Mouse (Mus musculus) myocyte (in vitro differentiated cells): ENCODE data around the gene Rpain. TPM values are rescaled to one million over a fixed set of nuclear protein-coding genes. Genes with fewer than 3 reads are reported as not detected.

Experiments used
- H3K27me3 ChIP-seq: one replicate; pipeline ENCODE4 v1.6.1; 2011; ENCODE audit not compliant: control insufficient read depth, insufficient read depth, insufficient read length
- H3K36me3 ChIP-seq: one replicate; pipeline ENCODE4 v1.6.1; 2011; ENCODE audit not compliant: control insufficient read depth, insufficient read depth
- H3K4me2 ChIP-seq: one replicate; pipeline ENCODE4 v1.6.1; 2011; ENCODE audit warnings: low read depth, control low read depth
- H3K4me3 ChIP-seq: one replicate; pipeline ENCODE4 v1.5.1; 2011; ENCODE audit warnings: mild to moderate bottlenecking, control low read depth, moderate library complexity
- H3K79me2 ChIP-seq: one replicate; pipeline ENCODE4 v1.6.1; 2011; ENCODE audit not compliant: control insufficient read depth, insufficient read depth
- H3ac ChIP-seq: one replicate; pipeline ENCODE4 v1.6.1; 2011; ENCODE audit not compliant: control insufficient read depth, insufficient read length
- CEBPB ChIP-seq: IDR thresholded peaks from 2 replicates; pipeline ENCODE4 v1.6.1; 2011; ENCODE audit warnings: mild to moderate bottlenecking, moderate library complexity; ENCODE audit not compliant: poor library complexity, insufficient read depth, severe bottlenecking
- E2F4 ChIP-seq: IDR thresholded peaks from one replicate; pipeline ENCODE4 v1.6.1; 2011; ENCODE audit warnings: mild to moderate bottlenecking, control low read depth, moderate library complexity; ENCODE audit not compliant: insufficient read depth
- MAX ChIP-seq: IDR thresholded peaks from one replicate; pipeline ENCODE4 v1.6.1; 2011; ENCODE audit warnings: low read depth, mild to moderate bottlenecking, control low read depth
- MYOD1 ChIP-seq, 3 experiments: IDR thresholded peaks; one replicate each; pipeline ENCODE4 v1.6.1; 2011; ENCODE audit warnings: control low read depth in 2 of 3, low read depth in 2 of 3, mild to moderate bottlenecking in 2 of 3, moderate library complexity in 1 of 3; ENCODE audit not compliant: insufficient read length in 2 of 3, control insufficient read depth in 1 of 3
- MYOG ChIP-seq, 3 experiments: IDR thresholded peaks; one replicate each; pipeline ENCODE4 v1.6.1; 2011; ENCODE audit warnings: control low read depth in 2 of 3, low read depth in 2 of 3, mild to moderate bottlenecking in 2 of 3; ENCODE audit not compliant: insufficient read length in 2 of 3, control insufficient read depth in 1 of 3, insufficient read depth in 1 of 3
- POLR2A ChIP-seq: IDR thresholded peaks from one replicate; pipeline ENCODE4 v1.6.1; 2011; ENCODE audit warnings: low read depth, mild to moderate bottlenecking, control low read depth, moderate library complexity; ENCODE audit not compliant: insufficient read length
- POLR2AphosphoS2 ChIP-seq: IDR thresholded peaks from one replicate; pipeline ENCODE4 v1.6.1; 2011; ENCODE audit warnings: low read depth, control low read depth; ENCODE audit not compliant: insufficient read length
- REST ChIP-seq: IDR thresholded peaks from one replicate; pipeline ENCODE4 v1.6.1; 2011; ENCODE audit warnings: mild to moderate bottlenecking, control low read depth, moderate library complexity; ENCODE audit not compliant: insufficient read depth, insufficient read length
- SRF ChIP-seq: IDR thresholded peaks from one replicate; pipeline ENCODE4 v1.6.1; 2011; ENCODE audit warnings: low read depth; ENCODE audit not compliant: control insufficient read depth, insufficient read length
- TCF12 ChIP-seq: IDR thresholded peaks from one replicate; pipeline ENCODE4 v1.6.1; 2011; ENCODE audit warnings: mild to moderate bottlenecking, control low read depth; ENCODE audit not compliant: poor library complexity, insufficient read depth, severe bottlenecking
- TCF3 ChIP-seq: IDR thresholded peaks from one replicate; pipeline ENCODE4 v1.6.1; 2011; ENCODE audit warnings: low read depth, control low read depth; ENCODE audit not compliant: insufficient read length
- USF1 ChIP-seq: IDR thresholded peaks from one replicate; pipeline ENCODE4 v1.6.1; 2011; ENCODE audit warnings: low read depth, mild to moderate bottlenecking, control low read depth, moderate library complexity
- polyA plus RNA-seq: library from polyadenylated mRNA; unstranded; fragments of >200 nt; fragmentation: generic; extraction: Trizol; gene quantifications from one replicate; pipeline ENCODE4 v1.2.1, GENCODE M21; 2012; ENCODE audit warnings: missing spikeins

Gene Rpain
- polyA plus RNA-seq, 1 experiment = 28.0 TPM

DNA sequence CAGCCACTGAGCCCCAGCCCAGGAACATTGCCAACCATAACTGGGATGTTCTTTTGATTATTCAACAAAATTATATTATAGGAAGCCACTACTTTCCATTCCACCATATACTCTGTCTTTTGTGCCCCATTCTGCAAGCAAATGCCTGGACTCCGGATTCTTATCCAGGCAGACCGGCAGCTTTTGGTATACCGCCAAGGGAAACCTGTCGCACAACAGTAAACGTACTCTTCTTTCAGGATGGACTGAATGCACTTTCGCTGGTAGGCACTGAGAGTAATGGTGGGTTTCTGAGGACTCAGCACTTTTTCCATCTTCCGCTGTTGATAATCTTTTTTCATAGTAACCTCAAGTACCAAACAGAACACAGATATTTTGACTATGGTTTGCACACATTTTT, 26.4 kb upstream of the Rpain start:
- no peaks in the 10 kb centered on the region for H3K79me2 ChIP-seq
- H3K4me2 ChIP-seq = no peak overlapping the region
- H3K27me3 ChIP-seq = no peaks in the 10 kb centered on the region
- peaks cover 78% of the 10 kb centered on the region for H3K36me3 ChIP-seq
- H3K4me3 ChIP-seq = no peak overlapping the region
- TF ChIP-seq REST (no peak), MYOD1 (IDR thresholded peaks at IDR 0.05; ENCODE audit: control insufficient read depth in 1 of 3, insufficient read length in 2 of 3, low read depth in 2 of 3) (no peak), SRF (no peak), TCF12 (no peak), TCF3 (no peak), POLR2A (no peak), USF1 (no peak), MYOG (IDR thresholded peaks at IDR 0.05; ENCODE audit: control insufficient read depth in 1 of 3, insufficient read depth in 1 of 3, insufficient read length in 2 of 3, low read depth in 2 of 3) (no peak), CEBPB (no peak)
- no peak overlapping the region for H3ac ChIP-seq

DNA sequence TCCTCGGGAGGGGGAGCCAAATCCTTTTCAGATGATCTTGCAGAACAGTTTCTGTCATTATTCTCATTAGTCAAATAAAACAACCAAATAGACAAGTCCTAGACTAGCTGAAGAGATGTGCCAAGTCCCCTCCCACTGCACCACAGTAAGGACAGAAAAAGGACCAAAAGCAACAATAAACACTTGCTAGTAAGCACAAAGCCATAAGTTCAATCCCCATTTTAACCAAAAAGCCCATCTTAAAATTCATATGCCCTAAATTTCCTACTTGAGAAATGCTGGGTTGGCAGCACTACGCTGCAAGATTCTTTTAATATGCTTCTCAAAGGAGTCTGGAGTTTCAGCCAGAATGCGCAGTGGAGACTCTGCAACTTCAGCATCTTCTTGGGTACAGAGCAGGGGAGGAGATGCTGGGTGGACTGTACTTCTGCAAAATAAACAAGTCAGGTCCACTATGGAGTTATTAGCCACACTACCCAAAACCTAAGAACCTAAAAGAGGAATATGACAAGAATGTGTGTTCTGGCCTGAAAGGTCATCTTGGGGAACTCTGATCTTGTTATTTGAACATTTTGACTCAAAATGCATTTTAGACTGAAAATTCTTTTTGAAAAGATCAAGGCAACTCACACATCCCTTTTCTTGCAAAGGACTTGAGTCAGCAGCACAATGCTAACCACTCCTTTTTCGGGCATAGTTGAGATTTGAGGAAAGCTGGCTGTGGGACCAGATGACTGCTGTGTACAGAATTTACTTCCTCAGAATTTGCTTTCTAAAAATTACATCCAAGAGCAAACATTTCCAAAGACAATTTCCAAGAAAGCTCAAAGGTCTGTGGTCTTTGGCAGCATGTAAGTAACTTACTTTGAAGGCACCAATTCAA, 24.8 kb upstream of the Rpain start:
- H3K36me3 ChIP-seq = peaks cover 78% of the 10 kb centered on the region
- no peak overlapping the region for H3K4me3 ChIP-seq
- H3K79me2 ChIP-seq = no peaks in the 10 kb centered on the region
- H3ac ChIP-seq = no peak overlapping the region
- H3K4me2 ChIP-seq = no peak overlapping the region
- no peaks in the 10 kb centered on the region for H3K27me3 ChIP-seq
- TF ChIP-seq SRF (no peak), MYOG (IDR thresholded peaks at IDR 0.05; ENCODE audit: control insufficient read depth in 1 of 3, insufficient read depth in 1 of 3, insufficient read length in 2 of 3, low read depth in 2 of 3) (no peak), REST (no peak), MYOD1 (IDR thresholded peaks at IDR 0.05; ENCODE audit: control insufficient read depth in 1 of 3, insufficient read length in 2 of 3, low read depth in 2 of 3) (no peak), POLR2A (no peak), USF1 (no peak), TCF12 (no peak), CEBPB (no peak), E2F4 (no peak), TCF3 (no peak), POLR2AphosphoS2 (no peak), MAX (no peak)

- Histone ChIP-seq H3K27me3 (no peaks in the 10 kb centered on the region), H3K4me3 (no peak overlapping the region), H3K36me3 (peaks cover 85% of the 10 kb centered on the region), H3K4me2 (no peak overlapping the region), H3ac (no peak overlapping the region), H3K79me2 (no peaks in the 10 kb centered on the region)
- TF ChIP-seq MAX (no peak), TCF12 (no peak), POLR2A (no peak), MYOG (IDR thresholded peaks at IDR 0.05; ENCODE audit: control insufficient read depth in 1 of 3, insufficient read depth in 1 of 3, insufficient read length in 2 of 3, low read depth in 2 of 3) (no peak), E2F4 (no peak), REST (no peak), TCF3 (no peak), SRF (no peak), MYOD1 (IDR thresholded peaks at IDR 0.05; ENCODE audit: control insufficient read depth in 1 of 3, insufficient read length in 2 of 3, low read depth in 2 of 3) (no peak), CEBPB (no peak)
These were observed 15.3 kb upstream of the Rpain start for GRCm38 (mm10) chr11:70954711-70955110.

GRCm38 (mm10) chr11:70960786-70961554, 9.0 kb upstream of the Rpain start:
- no peaks in the 10 kb centered on the region for H3K27me3 ChIP-seq
- H3K4me2 ChIP-seq = no peak overlapping the region
- peaks cover 57% of the 10 kb centered on the region for H3K36me3 ChIP-seq
- H3K79me2 ChIP-seq = peaks cover 6% of the 10 kb centered on the region
- no peak overlapping the region for H3ac ChIP-seq
- TF ChIP-seq POLR2A (no peak), MYOD1 (IDR thresholded peaks at IDR 0.05; ENCODE audit: control insufficient read depth in 1 of 3, insufficient read length in 2 of 3, low read depth in 2 of 3) (no peak), CEBPB (no peak), TCF3 (no peak), E2F4 (no peak), USF1 (no peak), TCF12 (no peak), SRF (no peak), MYOG (IDR thresholded peaks at IDR 0.05; ENCODE audit: control insufficient read depth in 1 of 3, insufficient read depth in 1 of 3, insufficient read length in 2 of 3, low read depth in 2 of 3) (no peak), POLR2AphosphoS2 (no peak), REST (no peak), MAX (no peak)
- no peak overlapping the region for H3K4me3 ChIP-seq
